Mouse (Mus musculus): ENCODE data around the gene Tet2.

DNA sequence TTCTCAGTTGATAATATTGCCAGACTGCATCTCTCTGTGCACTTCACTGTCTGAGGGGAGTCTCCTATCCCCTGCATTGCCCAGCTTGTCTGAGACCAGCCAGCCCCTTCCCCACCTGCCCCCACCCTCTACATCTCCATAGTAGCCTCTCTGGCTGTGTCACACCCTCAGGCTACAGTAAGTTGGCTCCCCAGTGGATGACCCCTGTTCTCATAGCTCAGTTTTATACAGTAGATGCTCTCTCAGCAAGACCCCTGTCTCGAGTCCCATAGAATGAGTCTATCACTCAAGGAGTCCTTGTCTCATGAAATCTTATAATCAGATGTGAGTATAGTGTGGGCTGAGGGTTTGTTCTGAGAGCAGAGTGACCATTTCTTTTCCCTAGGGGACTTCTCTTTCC is 85.8 kb downstream of the Tet2 start:
- TF ChIP-seq CTCF (IDR thresholded peaks at IDR 0.05; ENCODE audit: control insufficient read depth, insufficient read depth, low read length) (no peak), POLR2A (IDR thresholded peaks at IDR 0.05; ENCODE audit: borderline replicate concordance, control insufficient read depth, low read depth, low read length) (no peak)

Data from bone marrow, adult 2 months (tissue).